Mouse (Mus musculus): ENCODE data around the gene Arfgef2.

- TF ChIP-seq GATA1 (IDR thresholded peaks at IDR 0.05; ENCODE audit: borderline replicate concordance, low read length) (no peak), FLI1 (IDR thresholded peaks at IDR 0.05; ENCODE audit: low read length) (no peak)
Measured at GRCm38 (mm10) chr2:166886231-166886630, 80.8 kb downstream of the Arfgef2 start.
